10 mouse cellular contexts compared by ENCODE assay signal in the genomic region with DNA sequence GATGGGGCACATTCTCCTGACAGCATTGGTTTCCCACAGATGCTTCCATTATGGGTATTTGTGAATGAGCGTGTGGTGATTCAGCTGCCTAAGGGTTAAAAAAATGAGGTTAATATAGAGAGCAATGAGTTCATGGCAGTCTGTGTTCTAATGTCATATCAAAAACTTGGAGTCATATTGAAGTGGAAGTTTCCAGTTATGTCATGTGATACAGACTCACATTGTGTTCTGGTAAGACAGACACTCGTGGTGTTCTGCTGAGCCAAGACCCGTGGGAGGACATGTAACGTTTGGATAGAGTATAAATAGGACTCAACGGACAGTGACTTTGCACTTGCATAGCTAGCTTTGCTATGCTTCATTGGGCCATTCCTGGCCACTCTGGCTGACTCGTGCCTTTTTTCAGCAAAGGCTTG.
DNase-seq lines count a peak whose midpoint lies in the region; TF ChIP-seq lines count a peak whose summit lies in the region.
"Had no signal": no experiment of that assay in that cellular context is flagged by ENCODE, and none has a peak within 500 bp of the region (broad histone marks: within the 10 kb centered on the region; RNA-seq: fewer than 3 reads in every experiment).

No protein-coding gene starts in this region.

- H3K27me3 ChIP-seq in kidney, adult 2 months (replicated peaks; ENCODE audit: control insufficient read depth, insufficient read depth, low read length), result no peaks in the 10 kb centered on the region
- H3K27me3 ChIP-seq in myocyte (ENCODE audit: control insufficient read depth, insufficient read depth, insufficient read length), result no peaks in the 10 kb centered on the region
- H3K27me3 ChIP-seq: intestine, embryonic 15.5 days; midbrain, embryonic 12.5 days had no signal

- no peak for TF ChIP-seq POLR2A in kidney, adult 2 months (IDR thresholded peaks at IDR 0.05; ENCODE audit: low read depth, low read length)
- TF ChIP-seq POLR2A in myocyte (IDR thresholded peaks at IDR 0.05; ENCODE audit: insufficient read length, low read depth), result peak; percentile 79

- DNase-seq in kidney, adult 2 months, result peak; percentile 21
- no peak for DNase-seq in kidney, adult 18-20 months
- DNase-seq in adipocyte (ENCODE audit: low spot score), result peak; percentile 14
- peak; percentile 2 to 12 for DNase-seq in heart, postnatal 14 days
- DNase-seq in cerebellum, adult 18-20 months, result no peak
- no peak for DNase-seq in cerebellum, adult 11 months
- DNase-seq: lung, adult 18-20 months had no signal

- H3K4me3 ChIP-seq in kidney, adult 2 months (ENCODE audit: insufficient read depth, low read depth, low read length), result no peak overlapping the region
- H3K4me3 ChIP-seq in myocyte, result peak overlapping the region; percentile 24
- H3K4me3 ChIP-seq: intestine, embryonic 15.5 days; midbrain, embryonic 12.5 days had no signal

- no peak overlapping the region for H3ac ChIP-seq in myocyte (ENCODE audit: control insufficient read depth, insufficient read length)

- H3K36me3 ChIP-seq in kidney, adult 2 months (ENCODE audit: control insufficient read depth, insufficient read depth, low read length), result no peaks in the 10 kb centered on the region
- H3K36me3 ChIP-seq in myocyte (ENCODE audit: control insufficient read depth, insufficient read depth), result no peaks in the 10 kb centered on the region
- H3K36me3 ChIP-seq: intestine, embryonic 15.5 days; midbrain, embryonic 12.5 days had no signal

- intact Hi-C loops in heart, postnatal 14 days (cut with DNase I), result no loop called here

- no peaks in the 10 kb centered on the region for H3K4me1 ChIP-seq in kidney, adult 2 months (ENCODE audit: control insufficient read depth, insufficient read depth, low read length)
- H3K4me1 ChIP-seq: intestine, embryonic 15.5 days; midbrain, embryonic 12.5 days had no signal

- no peaks in the 10 kb centered on the region for H3K79me2 ChIP-seq in myocyte (ENCODE audit: control insufficient read depth, insufficient read depth)

- TF ChIP-seq CTCF in kidney, adult 2 months (conservative IDR thresholded peaks at IDR 0.05; ENCODE audit: insufficient read depth, insufficient read length, low read depth, low read length), result no peak

- WGBS in kidney, adult 2 months, result 30% methylated on average over 6 of the region's 6 CpGs

- H3K27ac ChIP-seq in kidney, adult 2 months (ENCODE audit: insufficient read depth, low read depth, low read length), result no peak overlapping the region
- H3K27ac ChIP-seq: intestine, embryonic 15.5 days; midbrain, embryonic 12.5 days had no signal

- H3K4me2 ChIP-seq in myocyte (ENCODE audit: low read depth), result peak overlapping the region; percentile 58
- H3K4me2 ChIP-seq: intestine, embryonic 15.5 days; midbrain, embryonic 12.5 days had no signal

TF ChIP-seq in myocyte, 11 proteins besides CTCF, POLR2A, EP300 and RAD21:
- TF ChIP-seq POLR2AphosphoS2 (IDR thresholded peaks at IDR 0.05; ENCODE audit: insufficient read length, low read depth) (peak; percentile 78), TCF3 (IDR thresholded peaks at IDR 0.05; ENCODE audit: insufficient read length, low read depth) (no peak)
TF ChIP-seq in myocyte: peak in this region for 1.

Comparison
In these comparisons a context has a peak if more than half of its experiments do, and no peak if none do; other contexts are left out.
1. DNase-seq: peak in kidney, adult 2 months (single experiment), adipocyte (single experiment) and heart, postnatal 14 days (2 of 2); none in kidney, adult 18-20 months (single experiment), cerebellum, adult 18-20 months (0 of 2) and cerebellum, adult 11 months (single experiment).